Mouse (Mus musculus) ES-Bruce4 (cell line): ENCODE measurements around the gene Abhd5. TPM values are rescaled to one million over a fixed set of nuclear protein-coding genes. Genes with fewer than 3 reads are reported as not detected.

Experiments
- H3K27ac ChIP-seq: 2 replicates; pipeline ENCODE4 v1.5.1; 2012; ENCODE audit warnings: low read length, inconsistent platforms; ENCODE audit not compliant: insufficient read depth
- H3K27me3 ChIP-seq: 2 replicates; pipeline ENCODE4 v1.6.1; 2012; ENCODE audit warnings: mild to moderate bottlenecking, low read length, inconsistent platforms; ENCODE audit not compliant: control insufficient read depth, poor library complexity, insufficient read depth, severe bottlenecking
- H3K36me3 ChIP-seq: 2 replicates; pipeline ENCODE4 v1.6.1; 2012; ENCODE audit warnings: inconsistent platforms, mild to moderate bottlenecking, low read length, moderate library complexity; ENCODE audit not compliant: control insufficient read depth, poor library complexity, insufficient read depth, severe bottlenecking
- H3K4me1 ChIP-seq: one replicate; pipeline ENCODE4 v1.8.1; 2011; ENCODE audit warnings: low read length; ENCODE audit not compliant: control insufficient read depth, insufficient read depth
- H3K4me3 ChIP-seq: 2 replicates; pipeline ENCODE4 v1.5.1; 2011; ENCODE audit warnings: low read depth, mild to moderate bottlenecking, low read length
- H3K9ac ChIP-seq: 2 replicates; pipeline ENCODE4 v1.6.1; 2012; ENCODE audit warnings: low read depth, mild to moderate bottlenecking, inconsistent platforms; ENCODE audit not compliant: poor library complexity, severe bottlenecking
- H3K9me3 ChIP-seq: replicated peaks from 2 replicates; pipeline ENCODE4 v1.6.1; 2012; ENCODE audit warnings: mild to moderate bottlenecking, low read length, inconsistent platforms; ENCODE audit not compliant: control insufficient read depth, poor library complexity, insufficient read depth, severe bottlenecking
- CTCF ChIP-seq: IDR thresholded peaks from one replicate; pipeline ENCODE4 v1.8.1; 2011; ENCODE audit warnings: low read depth, low read length
- EP300 ChIP-seq: IDR thresholded peaks from 2 replicates; pipeline ENCODE4 v1.6.1; 2011; ENCODE audit warnings: low read depth, low read length; ENCODE audit not compliant: insufficient read depth
- POLR2A ChIP-seq: IDR thresholded peaks from one replicate; pipeline ENCODE4 v1.8.1; 2011; ENCODE audit warnings: low read length; ENCODE audit not compliant: insufficient read depth
- polyA plus RNA-seq: library from polyadenylated mRNA; stranded (reverse); fragments of >200 nt; gene quantifications from 2 replicates; pipeline ENCODE4 v1.2.4, GENCODE M21; 2011; ENCODE audit warnings: low read depth; ENCODE audit not compliant: missing spikeins, insufficient read depth, insufficient read length

Abhd5 gene
- polyA plus RNA-seq, 1 experiment: 28.4 TPM

DNA sequence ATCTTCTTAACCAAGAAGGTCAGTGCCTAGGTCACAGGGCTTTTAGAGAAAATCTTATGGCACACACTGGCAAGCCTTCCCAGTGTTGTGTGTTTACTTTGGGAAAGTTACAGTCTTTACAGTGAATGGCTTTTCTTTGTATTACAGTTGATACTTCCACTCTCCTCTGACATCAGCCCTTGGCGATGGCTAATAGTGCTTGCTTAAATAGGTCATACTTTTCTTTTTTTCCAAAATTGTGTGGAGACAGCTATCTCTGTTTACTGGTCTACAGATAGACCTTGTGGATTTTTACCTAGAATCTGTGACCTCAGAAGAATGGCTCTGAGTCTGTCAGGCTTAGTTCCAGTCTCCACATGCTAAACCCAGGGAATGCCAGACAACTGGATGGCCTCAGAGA lies 6.2 kb downstream of the Abhd5 start:
- H3K4me3 ChIP-seq: no peak overlapping the region
- no peaks in the 10 kb centered on the region for H3K27me3 ChIP-seq
- H3K9ac ChIP-seq: no peak overlapping the region
- H3K36me3 ChIP-seq: no peaks in the 10 kb centered on the region
- TF ChIP-seq EP300 (no peak), POLR2A (no peak), CTCF (no peak)
- H3K27ac ChIP-seq: no peak overlapping the region
- H3K4me1 ChIP-seq: no peaks in the 10 kb centered on the region
- H3K9me3 ChIP-seq: no peaks in the 10 kb centered on the region

DNA sequence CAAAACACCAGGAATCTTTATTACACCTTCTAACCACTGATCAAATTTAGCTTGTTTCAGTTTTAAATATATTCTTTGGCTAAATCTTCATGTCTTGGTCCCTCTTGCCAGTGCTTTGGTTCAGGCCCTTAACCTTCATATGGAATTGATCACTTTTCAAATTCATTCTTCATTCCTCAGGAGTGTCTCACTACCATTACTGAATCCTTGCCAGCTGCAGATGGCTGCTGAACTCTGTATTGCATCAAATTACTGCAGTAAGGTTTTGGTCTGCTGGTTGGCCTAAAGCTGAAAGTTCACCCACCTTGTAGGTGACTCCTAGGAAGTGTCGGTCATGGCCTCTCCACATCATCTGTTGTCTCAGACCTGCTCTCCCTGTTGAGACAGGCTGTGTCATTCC lies 12.8 kb downstream of the Abhd5 start:
- no peaks in the 10 kb centered on the region for H3K4me1 ChIP-seq
- no peak for TF ChIP-seq POLR2A
- H3K27ac ChIP-seq: no peak overlapping the region
- H3K36me3 ChIP-seq: no peaks in the 10 kb centered on the region
- H3K9me3 ChIP-seq: no peaks in the 10 kb centered on the region
- H3K27me3 ChIP-seq: no peaks in the 10 kb centered on the region
- no peak overlapping the region for H3K4me3 ChIP-seq
- no peak overlapping the region for H3K9ac ChIP-seq

DNA sequence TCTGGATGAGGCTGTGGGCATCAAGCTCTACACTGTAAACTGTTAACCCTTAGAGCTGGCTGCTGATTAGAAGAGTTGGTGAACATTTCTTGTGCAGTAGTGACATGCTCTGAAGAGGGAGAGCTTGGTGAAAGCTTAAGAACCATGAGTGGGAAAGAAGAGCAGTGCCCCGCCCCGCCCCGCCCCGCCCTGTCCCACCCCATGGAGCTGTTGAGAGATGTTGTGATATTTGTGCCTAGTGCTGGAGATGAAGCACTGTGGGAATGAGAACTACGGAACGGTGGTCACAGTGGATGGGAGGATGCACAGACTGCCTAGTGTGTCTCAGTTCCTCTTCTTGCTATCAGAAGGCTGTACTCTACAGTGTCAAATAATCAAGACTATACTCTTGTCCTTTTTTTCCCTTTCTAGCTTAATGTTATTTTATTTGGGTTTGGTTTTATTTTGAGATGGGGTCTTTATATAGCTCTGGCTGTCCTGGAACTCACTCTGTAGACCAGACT lies 18.9 kb downstream of the Abhd5 start:
- Histone ChIP-seq H3K4me3 (no peak overlapping the region), H3K4me1 (no peaks in the 10 kb centered on the region), H3K9ac (no peak overlapping the region), H3K36me3 (no peaks in the 10 kb centered on the region), H3K27ac (no peak overlapping the region), H3K27me3 (no peaks in the 10 kb centered on the region), H3K9me3 (no peaks in the 10 kb centered on the region)
- no peak for TF ChIP-seq POLR2A
- no peak for TF ChIP-seq CTCF
- TF ChIP-seq EP300: no peak

DNA sequence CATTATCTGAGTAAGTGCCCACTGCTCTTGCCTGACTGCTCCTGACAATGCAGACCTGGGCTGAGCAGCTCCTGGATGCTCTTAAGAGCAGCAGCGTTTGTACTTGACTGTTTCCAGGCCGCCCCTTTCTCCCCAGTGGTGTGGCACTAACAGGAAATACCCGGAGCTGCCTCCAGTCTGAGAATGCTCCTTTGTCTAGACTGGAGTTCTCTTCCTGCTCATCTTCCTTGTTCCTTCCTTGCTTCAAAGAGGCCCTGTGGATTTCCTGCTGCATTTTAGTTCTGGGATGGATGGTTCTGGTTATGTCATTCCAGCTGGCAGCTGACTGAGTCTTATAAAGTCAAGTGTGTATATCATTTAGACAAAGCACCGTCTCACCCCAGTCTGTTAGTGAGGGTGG lies 21.1 kb downstream of the Abhd5 start:
- no peak overlapping the region for H3K9ac ChIP-seq
- H3K27me3 ChIP-seq: no peaks in the 10 kb centered on the region
- H3K36me3 ChIP-seq: no peaks in the 10 kb centered on the region
- no peak overlapping the region for H3K27ac ChIP-seq
- H3K4me3 ChIP-seq: no peak overlapping the region
- TF ChIP-seq EP300 (no peak), POLR2A (no peak), CTCF (no peak)
- H3K4me1 ChIP-seq: no peaks in the 10 kb centered on the region
- no peaks in the 10 kb centered on the region for H3K9me3 ChIP-seq

- no peak for TF ChIP-seq EP300
- no peak for TF ChIP-seq CTCF
- Histone ChIP-seq H3K9ac (no peak overlapping the region), H3K4me1 (no peaks in the 10 kb centered on the region), H3K27ac (no peak overlapping the region), H3K4me3 (no peak overlapping the region), H3K36me3 (no peaks in the 10 kb centered on the region), H3K27me3 (no peaks in the 10 kb centered on the region), H3K9me3 (no peaks in the 10 kb centered on the region)
Observed at GRCm38 (mm10) chr9:122372991-122373390, 21.6 kb downstream of the Abhd5 start.

DNA sequence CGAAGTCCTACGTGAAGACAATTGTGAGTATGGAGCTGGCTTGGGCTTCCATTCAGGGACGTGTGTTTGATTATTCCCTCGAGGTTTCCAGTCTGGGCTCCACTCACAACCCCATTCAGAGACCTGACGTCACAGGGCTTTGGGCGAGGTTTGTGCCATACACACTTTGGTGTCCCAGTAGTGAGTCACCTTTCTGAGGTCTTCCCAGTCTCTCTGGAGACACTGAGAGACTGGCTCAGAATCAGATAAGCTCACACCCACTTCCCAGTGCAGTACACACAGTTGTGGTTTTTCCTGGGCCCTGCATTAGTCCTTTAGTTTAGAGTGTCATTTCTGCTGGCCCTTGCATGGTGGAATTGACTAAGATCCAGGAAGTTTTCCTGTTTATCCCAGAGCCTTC lies 27.6 kb downstream of the Abhd5 start:
- Histone ChIP-seq H3K4me1 (no peaks in the 10 kb centered on the region), H3K36me3 (no peaks in the 10 kb centered on the region), H3K9me3 (no peaks in the 10 kb centered on the region), H3K4me3 (no peak overlapping the region), H3K27ac (no peak overlapping the region), H3K27me3 (no peaks in the 10 kb centered on the region), H3K9ac (no peak overlapping the region)
- TF ChIP-seq POLR2A (no peak), CTCF (no peak), EP300 (no peak)

- Histone ChIP-seq H3K4me3 (no peak overlapping the region), H3K27me3 (no peaks in the 10 kb centered on the region), H3K9me3 (no peaks in the 10 kb centered on the region), H3K4me1 (no peaks in the 10 kb centered on the region), H3K36me3 (no peaks in the 10 kb centered on the region), H3K27ac (no peak overlapping the region), H3K9ac (no peak overlapping the region)
- TF ChIP-seq CTCF (no peak), EP300 (no peak)
Observed at GRCm38 (mm10) chr9:122380959-122381358, 29.6 kb downstream of the Abhd5 start.
